Mouse (Mus musculus) liver, adult 2 months (tissue): ENCODE measurements around the gene Nfam1.

Source experiments
- CTCF ChIP-seq: fragments of 200-500 bp; IDR thresholded peaks from 2 replicates; pipeline ENCODE4 v1.5.1; 2011; ENCODE audit warnings: low read depth, low read length, control low read depth
- POLR2A ChIP-seq: fragments of 200-500 bp; IDR thresholded peaks from 2 replicates; pipeline ENCODE4 v1.6.1; 2011; ENCODE audit warnings: low read length, control low read depth; ENCODE audit not compliant: insufficient read depth; ENCODE audit errors: extremely low read depth

- TF ChIP-seq POLR2A (no peak), CTCF (0 out of 2 replicates have a peak, but pooled peaks have one; percentile 3)
These were observed 24.4 kb upstream of the Nfam1 start for GRCm38 (mm10) chr15:83057533-83057932.
